Mouse (Mus musculus): ENCODE results near the gene Kcnh6. TPM values are rescaled to one million over a fixed set of nuclear protein-coding genes. Genes with fewer than 3 reads are reported as not detected.

Kcnh6 gene
- total and polyA plus RNA-seq, 2 experiments from 2014 or later = 0.12 TPM; not detected in 1

DNA sequence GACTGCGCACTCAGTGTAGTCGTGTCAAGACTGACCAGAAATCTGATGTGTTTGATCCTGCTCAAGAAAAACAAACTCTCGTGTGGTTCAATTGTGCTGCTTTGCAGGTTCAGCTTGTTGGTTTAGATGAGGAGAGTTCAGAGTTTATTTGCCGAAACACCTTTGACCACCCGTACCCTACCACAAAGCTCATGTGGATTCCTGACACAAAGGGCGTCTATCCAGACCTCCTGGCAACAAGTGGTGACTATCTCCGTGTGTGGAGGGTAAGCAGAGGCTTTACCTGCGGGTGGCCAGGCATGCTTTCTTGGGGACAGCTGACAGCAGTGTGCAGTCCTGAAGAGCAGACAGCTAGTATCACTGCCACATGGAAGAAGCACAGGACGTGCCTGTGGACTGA is 38.7 kb downstream of the Kcnh6 start:
- no peak for TF ChIP-seq CTCF (IDR thresholded peaks at IDR 0.05; ENCODE audit: low read depth)
- TF ChIP-seq EP300 (IDR thresholded peaks at IDR 0.05; ENCODE audit: low read depth) = no peak
- no peaks in the 10 kb centered on the region for H3K4me1 ChIP-seq (ENCODE audit: control insufficient read depth, insufficient read depth)
- DNase-seq (ENCODE audit: low spot score) = no peak
- H3K36me3 ChIP-seq (replicated peaks; ENCODE audit: control insufficient read depth, insufficient read depth, low read length) = peaks cover 36% of the 10 kb centered on the region
- H3K9me3 ChIP-seq (replicated peaks; ENCODE audit: control insufficient read depth, low read length) = no peaks in the 10 kb centered on the region
- 84% methylated on average over 9 of the region's 9 CpGs for WGBS
- ATAC-seq (ENCODE audit: insufficient read depth, low read depth) = no peak
- no peaks in the 10 kb centered on the region for H3K27me3 ChIP-seq (ENCODE audit: control insufficient read depth, insufficient read depth, low read length)
- H3K4me2 ChIP-seq (ENCODE audit: low read depth, low read length) = no peak overlapping the region
- no peak overlapping the region for H3K9ac ChIP-seq (replicated peaks; ENCODE audit: low read depth, low read length)
- H3K27ac ChIP-seq (ENCODE audit: low read depth) = no peak overlapping the region
- H3K4me3 ChIP-seq (ENCODE audit: low read depth, low read length) = no peak overlapping the region

DNA sequence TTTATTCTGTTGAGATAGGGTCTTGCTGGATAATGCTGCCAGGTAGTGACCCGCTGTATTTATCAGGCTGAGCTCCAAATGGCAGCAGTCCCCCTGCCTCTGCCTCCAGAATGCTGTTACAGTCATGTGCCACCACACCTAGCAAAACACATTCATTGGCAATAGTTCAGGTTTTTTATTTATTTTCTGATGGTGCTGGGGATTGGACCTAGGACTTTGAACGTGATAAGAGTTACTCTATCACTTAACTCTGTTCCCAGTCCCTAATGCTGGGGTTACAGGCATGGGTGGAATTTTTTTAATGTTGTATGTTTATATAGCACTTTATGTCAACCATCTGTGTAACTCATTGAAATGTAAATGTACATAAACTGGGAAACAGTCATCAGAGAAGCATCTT is 46.0 kb downstream of the Kcnh6 start:
- Histone ChIP-seq H3K4me2 (ENCODE audit: low read depth, low read length) (no peak overlapping the region), H3K27ac (ENCODE audit: low read depth) (no peak overlapping the region), H3K9ac (replicated peaks; ENCODE audit: low read depth, low read length) (no peak overlapping the region), H3K36me3 (replicated peaks; ENCODE audit: control insufficient read depth, insufficient read depth, low read length) (peaks cover 88% of the 10 kb centered on the region), H3K4me1 (ENCODE audit: control insufficient read depth, insufficient read depth) (no peaks in the 10 kb centered on the region), H3K4me3 (ENCODE audit: low read depth, low read length) (no peak overlapping the region), H3K27me3 (ENCODE audit: control insufficient read depth, insufficient read depth, low read length) (no peaks in the 10 kb centered on the region), H3K9me3 (replicated peaks; ENCODE audit: control insufficient read depth, low read length) (no peaks in the 10 kb centered on the region)
- DNase-seq (ENCODE audit: low spot score) = no peak
- ATAC-seq (ENCODE audit: insufficient read depth, low read depth) = no peak
- no peak for TF ChIP-seq EP300 (IDR thresholded peaks at IDR 0.05; ENCODE audit: low read depth)
- TF ChIP-seq CTCF (IDR thresholded peaks at IDR 0.05; ENCODE audit: low read depth) = no peak
- WGBS = 89% methylated on average over 2 of the region's 2 CpGs

DNA sequence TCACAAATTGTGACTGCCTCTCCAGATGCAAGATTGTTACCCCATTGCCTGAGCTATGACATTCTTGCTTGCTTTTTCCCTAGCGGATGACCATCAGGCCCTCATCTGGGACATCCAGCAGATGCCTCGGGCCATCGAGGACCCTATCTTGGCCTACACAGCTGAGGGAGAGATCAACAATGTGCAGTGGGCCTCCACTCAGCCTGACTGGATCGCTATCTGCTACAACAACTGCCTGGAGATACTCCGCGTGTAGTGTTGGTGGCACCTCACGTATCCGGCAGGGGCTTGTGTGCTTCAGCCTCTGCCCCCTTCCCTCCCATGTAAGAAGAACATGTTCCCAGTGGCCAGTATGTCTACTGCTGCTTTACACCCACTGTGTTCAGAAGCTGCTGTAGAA is 46.7 kb downstream of the Kcnh6 start:
- H3K36me3 ChIP-seq (replicated peaks; ENCODE audit: control insufficient read depth, insufficient read depth, low read length) = peaks cover 90% of the 10 kb centered on the region

DNA sequence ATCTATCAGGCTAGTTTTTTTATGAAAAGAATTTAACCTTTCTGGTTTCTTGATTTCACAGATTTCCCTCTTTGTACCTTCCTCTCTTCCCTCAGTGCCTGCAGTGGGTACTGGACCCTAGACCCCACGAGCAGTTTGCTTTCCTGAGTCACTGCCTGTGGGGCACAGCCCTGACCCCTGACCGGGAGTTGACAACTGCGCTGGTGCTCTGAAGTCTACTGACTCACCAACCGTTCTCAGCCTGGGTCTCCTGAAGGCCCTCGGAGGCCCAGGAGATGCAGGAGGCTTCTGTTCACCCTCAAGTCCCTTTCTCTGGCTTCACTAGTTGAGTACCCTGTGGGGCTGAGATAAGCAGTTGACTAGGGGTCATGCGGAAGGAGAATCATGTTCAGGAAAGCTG is 47.4 kb downstream of the Kcnh6 start:
- H3K27me3 ChIP-seq (ENCODE audit: control insufficient read depth, insufficient read depth, low read length) = no peaks in the 10 kb centered on the region
- peaks cover 96% of the 10 kb centered on the region for H3K36me3 ChIP-seq (replicated peaks; ENCODE audit: control insufficient read depth, insufficient read depth, low read length)
- no peaks in the 10 kb centered on the region for H3K4me1 ChIP-seq (ENCODE audit: control insufficient read depth, insufficient read depth)
- no peak overlapping the region for H3K27ac ChIP-seq (ENCODE audit: low read depth)
- no peaks in the 10 kb centered on the region for H3K9me3 ChIP-seq (replicated peaks; ENCODE audit: control insufficient read depth, low read length)
- DNase-seq (ENCODE audit: low spot score) (no peak), ATAC-seq (ENCODE audit: insufficient read depth, low read depth) (no peak)
- no peak overlapping the region for H3K4me2 ChIP-seq (ENCODE audit: low read depth, low read length)
- H3K4me3 ChIP-seq (ENCODE audit: low read depth, low read length) = no peak overlapping the region
- 86% methylated on average over 6 of the region's 6 CpGs for WGBS
- no peak overlapping the region for H3K9ac ChIP-seq (replicated peaks; ENCODE audit: low read depth, low read length)
- no peak for TF ChIP-seq CTCF (IDR thresholded peaks at IDR 0.05; ENCODE audit: low read depth)

More for the DNA sequence above, 46.7 kb downstream of the Kcnh6 start:
- TF ChIP-seq CTCF (IDR thresholded peaks at IDR 0.05; ENCODE audit: low read depth) (no peak), EP300 (IDR thresholded peaks at IDR 0.05; ENCODE audit: low read depth) (no peak)
- Histone ChIP-seq H3K27me3 (ENCODE audit: control insufficient read depth, insufficient read depth, low read length) (no peaks in the 10 kb centered on the region), H3K4me3 (ENCODE audit: low read depth, low read length) (no peak overlapping the region), H3K4me2 (ENCODE audit: low read depth, low read length) (no peak overlapping the region), H3K9me3 (replicated peaks; ENCODE audit: control insufficient read depth, low read length) (no peaks in the 10 kb centered on the region), H3K9ac (replicated peaks; ENCODE audit: low read depth, low read length) (no peak overlapping the region), H3K4me1 (ENCODE audit: control insufficient read depth, insufficient read depth) (no peaks in the 10 kb centered on the region), H3K27ac (ENCODE audit: low read depth) (no peak overlapping the region)
- WGBS = 94% methylated on average over 8 of the region's 8 CpGs
- no peak for DNase-seq (ENCODE audit: low spot score)
- no peak for ATAC-seq (ENCODE audit: insufficient read depth, low read depth)

DNA sequence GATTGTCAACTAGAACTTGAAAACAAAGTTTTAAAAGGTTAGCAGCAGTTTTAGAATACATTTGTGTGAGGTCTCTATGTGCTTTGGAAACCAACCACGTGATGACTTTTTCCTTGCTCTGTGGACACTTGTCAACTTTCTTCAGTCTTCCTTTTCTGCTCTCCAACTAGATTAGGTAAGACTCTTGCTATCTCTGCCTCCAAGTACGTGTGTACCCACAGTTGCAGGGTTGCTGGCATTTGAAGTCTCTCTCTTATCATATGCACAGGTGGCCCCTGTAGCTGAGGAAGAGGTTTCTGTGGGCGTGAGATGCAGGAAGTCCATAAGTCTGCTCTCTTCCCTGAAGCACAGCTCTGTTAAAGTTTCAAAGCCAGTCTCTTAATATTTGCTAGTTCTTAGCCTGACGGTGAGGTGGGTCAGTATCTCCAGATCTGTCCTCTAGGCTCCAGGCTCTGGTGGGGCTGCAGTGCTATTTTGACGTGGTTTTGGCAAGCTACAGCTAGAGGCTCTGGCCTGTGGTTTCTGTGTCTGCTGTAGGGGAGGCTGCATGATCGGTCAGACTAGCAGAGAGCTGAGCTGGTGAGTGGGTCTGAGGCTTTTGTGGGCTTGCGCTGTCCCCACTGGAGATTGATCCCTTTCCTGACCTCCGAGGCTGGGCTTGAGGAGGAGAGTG is 49.0 kb downstream of the Kcnh6 start:
- peaks cover 82% of the 10 kb centered on the region for H3K36me3 ChIP-seq (replicated peaks; ENCODE audit: control insufficient read depth, insufficient read depth, low read length)
- H3K4me1 ChIP-seq (ENCODE audit: control insufficient read depth, insufficient read depth) = no peaks in the 10 kb centered on the region
- H3K4me3 ChIP-seq (ENCODE audit: low read depth, low read length) = no peak overlapping the region

DNA sequence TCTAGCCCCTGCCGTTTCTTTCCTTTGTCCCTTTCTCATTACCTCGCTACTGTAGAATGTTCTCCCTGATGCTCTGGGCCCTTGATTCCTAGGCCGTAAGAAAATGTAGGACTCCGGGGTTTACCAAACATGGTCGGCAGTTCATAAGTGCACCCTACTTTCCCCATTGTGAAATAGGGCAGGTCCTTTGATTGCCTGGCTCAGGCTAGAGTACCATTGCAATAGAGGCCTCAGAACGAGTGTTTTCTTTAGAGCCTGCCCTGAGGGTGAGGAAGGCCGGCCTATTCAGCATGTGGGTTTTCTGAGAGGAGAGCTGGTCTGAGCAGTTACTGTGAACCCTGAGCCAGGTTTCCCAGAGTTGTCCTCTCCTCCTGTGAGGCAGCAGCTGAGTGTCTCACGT is 50.1 kb downstream of the Kcnh6 start:
- H3K27me3 ChIP-seq (ENCODE audit: control insufficient read depth, insufficient read depth, low read length) = no peaks in the 10 kb centered on the region
- ATAC-seq (ENCODE audit: insufficient read depth, low read depth) = no peak
- TF ChIP-seq CTCF (IDR thresholded peaks at IDR 0.05; ENCODE audit: low read depth) = no peak
- no peak for TF ChIP-seq EP300 (IDR thresholded peaks at IDR 0.05; ENCODE audit: low read depth)
- no peak overlapping the region for H3K9ac ChIP-seq (replicated peaks; ENCODE audit: low read depth, low read length)
- 81% methylated on average over 8 of the region's 8 CpGs for WGBS
- no peaks in the 10 kb centered on the region for H3K4me1 ChIP-seq (ENCODE audit: control insufficient read depth, insufficient read depth)
- no peak overlapping the region for H3K4me3 ChIP-seq (ENCODE audit: low read depth, low read length)
- H3K27ac ChIP-seq (ENCODE audit: low read depth) = no peak overlapping the region
- no peak overlapping the region for H3K4me2 ChIP-seq (ENCODE audit: low read depth, low read length)
- H3K9me3 ChIP-seq (replicated peaks; ENCODE audit: control insufficient read depth, low read length) = no peaks in the 10 kb centered on the region
- no peak for DNase-seq (ENCODE audit: low spot score)
- H3K36me3 ChIP-seq (replicated peaks; ENCODE audit: control insufficient read depth, insufficient read depth, low read length) = peaks cover 71% of the 10 kb centered on the region

More for the DNA sequence above, 49.0 kb downstream of the Kcnh6 start:
- H3K9ac ChIP-seq (replicated peaks; ENCODE audit: low read depth, low read length) = no peak overlapping the region
- H3K27me3 ChIP-seq (ENCODE audit: control insufficient read depth, insufficient read depth, low read length) = no peaks in the 10 kb centered on the region
- TF ChIP-seq CTCF (IDR thresholded peaks at IDR 0.05; ENCODE audit: low read depth) = no peak
- ATAC-seq (ENCODE audit: insufficient read depth, low read depth) (no peak), DNase-seq (ENCODE audit: low spot score) (no peak)
- no peak overlapping the region; the same call in 1 of the 2 replicates for H3K27ac ChIP-seq (ENCODE audit: low read depth)
- WGBS = 80% methylated on average over 8 of the region's 8 CpGs
- H3K9me3 ChIP-seq (replicated peaks; ENCODE audit: control insufficient read depth, low read length) = no peaks in the 10 kb centered on the region
- H3K4me2 ChIP-seq (ENCODE audit: low read depth, low read length) = no peak overlapping the region; the same call in 1 of the 2 replicates

Measured in heart, postnatal 0 days (tissue).